Mouse (Mus musculus) CD4-positive helper T cell, adult 2 months (primary cell): ENCODE results near the gene D630003M21Rik.

ENCODE experiments used
- DNase-seq: peaks from one replicate; pipeline ENCODE4 v3.0.0-alpha.2; 2012; ENCODE audit warnings: low read depth, missing footprints, low spot score

Gene D630003M21Rik

DNA sequence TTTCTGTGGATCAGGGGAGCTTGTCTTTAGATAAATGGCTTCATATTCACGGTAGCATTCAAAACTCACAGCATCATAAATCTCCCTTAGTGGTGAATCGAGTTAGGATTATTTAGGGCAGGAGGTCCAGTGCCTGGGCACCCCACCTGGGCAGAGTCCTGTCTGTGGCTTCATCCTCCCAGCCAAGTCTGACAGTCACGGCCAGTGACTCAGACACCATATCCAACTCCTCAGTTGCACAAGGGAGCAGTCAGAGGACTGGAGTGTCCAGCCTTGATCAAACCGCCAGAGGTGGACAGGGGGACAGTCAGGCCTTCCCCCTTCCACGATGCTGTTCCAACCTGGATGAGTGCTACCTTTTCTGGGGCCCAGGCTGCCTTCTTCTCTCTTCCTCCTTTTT is 31.1 kb downstream of the D630003M21Rik start:
- no peak for DNase-seq

DNA sequence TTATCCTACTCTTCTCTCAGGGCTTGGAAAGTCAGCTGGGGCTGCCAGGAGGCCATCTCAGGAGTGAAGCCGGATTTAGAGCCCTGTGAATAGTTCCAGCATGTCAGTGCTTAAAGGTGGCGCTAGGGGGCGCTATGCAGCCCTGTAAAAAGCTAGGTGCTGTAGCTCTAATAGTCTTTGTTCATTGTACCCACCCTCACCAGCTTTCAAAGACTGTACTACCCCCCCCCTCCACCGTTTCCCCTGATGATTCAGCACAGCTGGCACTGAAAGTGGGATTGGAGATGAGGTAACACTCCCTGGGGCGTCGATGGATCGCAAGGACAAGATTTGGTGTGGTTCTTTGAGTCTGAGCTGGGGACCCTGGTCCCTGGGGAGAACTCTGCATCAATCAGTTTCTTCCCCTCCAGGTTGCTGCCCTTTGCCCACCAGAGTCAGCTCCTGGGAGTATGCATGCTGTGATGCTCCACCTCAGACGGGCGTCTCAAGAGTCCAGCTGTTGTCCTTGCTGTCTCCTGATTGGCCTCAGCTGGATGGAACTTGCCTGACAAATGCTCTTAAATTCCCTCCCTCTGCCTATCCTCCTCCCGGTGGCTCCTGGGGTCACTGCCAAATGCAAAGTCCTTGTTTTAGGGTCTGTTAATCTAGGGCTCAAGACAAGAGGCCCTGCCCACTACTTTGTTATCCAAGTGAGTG is 33.9 kb downstream of the D630003M21Rik start:
- peak; percentile 50 for DNase-seq

DNA sequence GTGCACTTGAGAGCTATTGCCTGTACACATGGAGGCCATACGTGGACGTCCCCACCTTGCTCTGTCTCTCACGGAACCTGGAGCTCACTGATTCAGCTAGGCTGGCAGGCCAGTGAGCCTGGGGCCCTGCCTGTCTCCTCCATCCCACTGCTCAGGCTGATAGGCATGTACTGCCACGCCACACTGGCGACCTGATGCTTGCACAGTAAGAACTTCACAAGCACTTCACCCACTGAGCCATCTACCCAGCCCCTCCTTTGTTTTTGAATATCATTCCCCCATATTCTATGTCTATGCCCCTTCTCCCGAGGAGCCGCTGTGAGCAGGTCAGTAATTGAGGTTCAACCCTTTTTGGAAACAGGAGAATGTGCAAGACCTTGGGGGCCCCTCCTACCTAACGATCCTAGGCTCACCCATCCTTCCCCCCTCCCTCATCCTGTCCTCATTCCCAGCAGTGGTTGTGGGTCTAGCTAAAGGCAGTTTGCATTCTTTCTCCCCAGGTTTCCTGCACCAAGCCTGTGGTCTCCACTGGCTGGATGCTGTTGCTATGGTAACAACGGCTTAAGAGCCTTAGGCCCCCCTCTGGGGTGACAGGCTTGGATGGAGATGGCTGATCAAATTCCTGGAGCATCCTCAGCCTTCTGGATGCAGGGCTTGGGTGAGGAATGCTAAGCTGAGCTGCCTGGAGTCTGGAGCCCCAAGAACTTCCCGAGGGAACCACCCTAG is 35.2 kb downstream of the D630003M21Rik start:
- DNase-seq, result no peak

DNA sequence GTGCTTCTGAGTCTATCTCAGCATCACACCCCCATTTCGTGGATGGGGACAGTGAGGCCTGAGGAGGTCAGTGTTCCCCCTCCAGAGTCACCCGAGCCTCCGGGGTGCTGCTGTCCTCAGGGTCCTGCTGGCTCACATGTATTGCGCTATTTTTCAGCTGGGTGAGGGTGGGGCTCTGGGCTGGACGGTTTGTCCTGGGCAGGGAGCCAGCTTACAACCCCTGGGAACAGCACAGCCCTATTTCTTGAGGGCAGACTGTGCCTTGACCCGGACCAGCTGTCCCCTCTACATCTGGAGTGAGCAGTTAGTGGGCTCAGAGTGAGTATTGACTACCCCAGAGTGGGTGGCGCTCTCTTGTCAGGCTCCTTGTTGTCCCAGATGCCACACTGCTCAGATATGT is 37.9 kb downstream of the D630003M21Rik start:
- no peak for DNase-seq

DNA sequence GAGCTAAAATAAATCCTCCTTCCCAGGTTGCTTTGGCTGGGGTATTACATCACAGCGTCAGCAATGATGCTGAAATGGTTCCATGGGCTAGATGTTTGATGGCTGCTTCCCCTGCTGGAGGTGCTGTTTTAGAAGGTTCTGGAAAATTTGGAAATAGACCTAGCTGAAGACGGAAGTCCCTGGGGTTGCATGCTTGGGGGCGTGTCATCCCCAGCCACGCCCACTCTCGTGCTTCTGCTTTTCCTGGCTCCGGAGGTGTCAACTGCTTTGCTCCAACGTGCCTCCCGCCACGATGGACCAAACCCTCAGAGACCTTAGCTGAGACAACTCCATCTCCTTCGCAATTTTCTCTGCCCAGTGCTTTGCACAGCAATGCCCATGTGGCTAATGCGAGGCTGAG is 39.6 kb downstream of the D630003M21Rik start:
- DNase-seq, result no peak

DNA sequence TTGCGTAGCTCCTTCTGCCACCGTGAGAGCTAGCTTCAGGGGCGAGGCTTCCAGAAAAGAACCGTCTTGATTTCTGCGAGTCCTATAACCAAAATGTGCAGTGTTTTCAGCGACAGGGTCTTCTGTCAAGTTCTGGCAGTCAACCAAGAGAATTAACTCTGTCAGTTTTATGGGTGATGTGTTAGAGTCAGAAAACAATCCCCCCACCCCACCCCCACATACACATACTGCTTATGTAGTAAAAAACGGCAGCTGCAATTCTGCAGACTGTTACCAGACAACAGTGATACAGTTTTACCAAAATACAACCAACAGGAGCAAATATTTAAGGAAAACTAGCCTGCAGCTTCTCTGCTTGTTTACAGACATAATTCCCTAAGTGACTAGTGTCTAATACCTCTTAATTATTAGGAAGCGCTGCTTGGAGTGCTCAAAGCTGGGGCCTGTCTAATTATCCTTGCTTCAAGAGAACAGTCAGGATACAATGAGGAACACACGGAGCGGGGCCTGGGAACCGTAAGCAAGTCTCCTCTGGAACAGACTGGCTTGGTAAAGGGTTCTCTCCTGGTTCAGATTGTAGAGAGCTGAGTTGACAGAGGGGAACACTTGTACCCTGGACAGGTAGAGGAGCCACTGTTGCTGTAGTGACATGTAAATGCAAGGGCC is 42.7 kb downstream of the D630003M21Rik start:
- DNase-seq, result no peak

DNA sequence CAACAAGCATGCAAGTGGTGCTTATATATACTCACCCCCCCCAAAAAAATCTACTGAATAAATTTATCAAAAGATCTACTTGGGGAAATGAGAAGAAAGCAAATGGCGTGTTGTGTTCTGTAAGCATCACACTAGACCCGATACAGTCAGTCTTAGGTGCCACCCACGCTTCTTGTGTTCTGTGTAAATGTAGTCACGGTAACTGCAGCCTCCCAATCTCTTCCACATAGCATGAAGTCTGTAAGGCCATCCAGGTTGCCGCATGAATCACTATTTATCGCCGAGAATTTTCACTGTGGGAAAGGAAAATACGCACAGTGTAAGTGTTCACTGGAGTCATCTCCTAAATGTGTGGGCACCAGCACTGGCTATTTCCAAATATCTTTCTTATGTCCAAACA is 45.8 kb downstream of the D630003M21Rik start:
- DNase-seq, result no peak

DNA sequence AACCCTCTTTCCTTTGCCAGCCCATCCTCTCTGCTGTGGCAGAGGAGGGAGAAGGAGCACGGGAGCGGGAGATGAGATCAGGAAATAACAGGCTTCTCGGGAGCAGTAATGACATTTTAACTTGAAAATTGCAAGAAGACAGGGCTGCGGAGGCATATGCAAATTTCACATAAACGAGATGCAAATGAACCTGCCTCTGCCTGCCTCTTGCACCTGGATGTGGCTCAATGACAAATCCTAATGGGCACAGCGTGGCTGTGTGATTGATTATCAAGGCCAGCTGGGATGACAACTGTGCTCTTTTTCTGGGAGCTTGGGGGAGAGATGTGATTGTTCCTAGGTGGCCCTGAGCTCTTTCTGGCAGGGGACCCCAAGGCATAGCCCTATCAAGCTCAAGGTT is 47.1 kb downstream of the D630003M21Rik start:
- DNase-seq, result no peak

DNA sequence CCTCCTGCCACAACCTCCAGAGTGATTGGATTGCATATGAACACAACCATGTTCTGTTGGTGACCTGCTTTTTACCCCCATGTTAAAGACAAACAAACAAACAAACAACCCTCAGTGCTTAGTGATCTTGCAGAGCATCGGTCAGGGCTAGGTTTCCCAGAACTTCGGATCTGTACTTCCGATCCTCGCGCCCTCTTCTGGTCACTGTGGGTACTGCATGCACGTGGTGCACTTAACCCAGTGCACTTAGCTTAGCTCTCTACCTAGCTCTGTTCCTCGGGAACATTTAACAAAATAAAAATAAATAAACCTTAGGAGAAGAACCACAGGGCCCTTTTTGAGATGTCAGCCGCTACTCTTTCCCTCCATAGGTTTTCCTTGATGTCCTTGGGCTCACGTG is 48.2 kb downstream of the D630003M21Rik start:
- DNase-seq, result peak; percentile 38

DNA sequence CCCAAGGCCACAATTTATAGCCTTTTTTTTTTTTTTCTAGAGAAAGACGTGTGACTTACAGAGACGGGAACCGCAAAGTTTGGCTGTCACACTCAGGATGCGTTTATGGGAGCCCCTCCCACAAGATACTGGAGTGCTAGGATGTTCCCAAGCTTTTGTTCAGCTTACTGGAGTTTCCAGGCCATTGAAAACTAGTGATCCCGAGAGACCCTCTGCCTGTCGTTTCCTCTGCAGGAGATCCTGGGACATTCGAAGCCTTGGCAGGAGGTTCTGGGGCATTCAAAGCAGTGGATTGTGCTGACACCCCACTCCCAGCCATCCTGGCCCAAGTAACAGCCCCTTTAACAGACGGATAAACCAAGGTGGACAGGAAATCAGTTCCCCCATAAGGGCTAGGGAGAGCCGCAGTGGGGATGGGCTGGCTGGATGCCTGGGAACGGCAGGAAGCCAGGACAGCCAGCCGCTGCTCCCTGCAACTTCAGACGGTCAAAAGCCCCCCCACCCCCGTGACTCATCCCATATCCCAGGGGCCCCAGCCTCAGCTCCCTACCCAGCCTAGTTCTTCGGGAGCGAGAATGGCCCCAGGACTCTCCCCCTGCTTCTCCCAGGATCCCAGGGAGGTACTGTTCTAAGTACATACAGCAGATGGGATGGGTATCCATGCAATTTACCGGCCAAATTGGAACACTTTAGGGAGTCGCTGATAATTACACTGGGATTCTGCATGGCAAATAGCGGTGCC is 49.5 kb downstream of the D630003M21Rik start:
- no peak for DNase-seq

DNA sequence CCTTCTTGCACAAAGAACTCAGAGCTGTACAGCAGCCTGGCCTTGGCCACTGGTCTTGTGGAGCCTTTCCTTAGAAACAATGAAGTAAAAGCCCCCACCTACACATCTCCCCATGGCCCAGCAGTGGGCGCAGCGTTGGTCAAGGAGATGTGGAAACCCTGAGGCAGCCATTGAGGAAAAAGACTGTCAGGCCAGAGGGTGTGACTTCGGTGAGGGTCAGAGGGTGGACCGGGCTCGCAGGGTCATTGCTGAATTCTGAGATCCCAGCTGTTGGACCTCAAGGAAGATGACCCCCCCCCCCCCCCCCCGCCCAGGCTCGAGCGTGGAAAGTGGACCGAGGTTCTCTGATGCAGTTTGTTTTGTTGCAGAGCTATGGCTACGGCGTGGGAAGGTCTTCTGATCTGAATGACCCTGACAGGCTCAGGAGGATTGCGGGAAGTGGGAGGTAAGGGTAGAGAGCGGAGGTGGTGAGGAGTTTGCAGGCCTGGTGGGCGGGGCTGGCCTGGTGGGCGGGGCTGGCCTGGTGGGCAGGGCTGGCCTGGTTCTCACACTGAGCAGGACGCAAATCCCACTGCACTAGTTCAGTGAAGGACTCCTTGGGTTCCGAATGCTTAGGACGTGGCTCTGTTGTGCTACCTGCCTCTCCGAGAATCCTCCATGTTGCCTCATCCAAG is 50.2 kb downstream of the D630003M21Rik start:
- DNase-seq, result peak; percentile 67

DNA sequence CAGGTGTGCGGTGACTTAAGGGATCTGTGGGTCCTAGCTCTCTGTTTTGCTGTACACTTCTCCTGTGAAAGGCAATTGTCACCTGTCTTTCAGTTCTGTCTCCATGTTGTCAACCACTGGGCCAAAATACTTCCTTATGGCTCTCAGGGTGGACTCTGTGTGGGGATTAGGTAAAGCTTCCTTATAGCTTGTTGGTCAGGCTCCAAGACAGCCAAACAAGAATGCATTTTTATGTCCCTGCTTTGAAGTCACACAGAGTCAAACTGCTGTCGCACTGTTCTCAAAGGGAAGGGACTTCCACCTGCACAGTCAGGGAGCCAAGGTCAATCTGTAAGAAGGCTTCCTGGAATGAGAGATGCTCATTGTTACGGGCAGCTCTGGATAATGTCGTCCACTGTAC is 50.9 kb downstream of the D630003M21Rik start:
- DNase-seq, result no peak

DNA sequence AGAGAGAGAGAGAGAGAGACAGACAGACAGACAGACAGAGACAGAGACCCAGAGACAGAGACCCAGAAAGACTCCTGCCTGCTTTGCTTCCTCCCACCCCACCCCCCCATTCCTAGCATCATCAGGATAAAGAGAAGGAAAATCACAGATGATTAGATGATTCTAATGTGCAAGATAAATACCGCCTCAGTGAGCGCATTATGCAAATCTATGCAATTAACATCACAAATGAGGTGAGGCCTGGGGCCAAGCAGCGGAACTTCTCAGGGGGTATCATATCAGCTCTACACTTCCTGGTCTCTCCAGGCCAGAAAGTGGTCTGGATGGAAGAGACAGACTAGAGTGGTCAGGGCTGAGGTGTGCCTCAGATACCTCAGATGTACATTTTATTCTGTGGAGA is 51.4 kb downstream of the D630003M21Rik start:
- no peak for DNase-seq

DNA sequence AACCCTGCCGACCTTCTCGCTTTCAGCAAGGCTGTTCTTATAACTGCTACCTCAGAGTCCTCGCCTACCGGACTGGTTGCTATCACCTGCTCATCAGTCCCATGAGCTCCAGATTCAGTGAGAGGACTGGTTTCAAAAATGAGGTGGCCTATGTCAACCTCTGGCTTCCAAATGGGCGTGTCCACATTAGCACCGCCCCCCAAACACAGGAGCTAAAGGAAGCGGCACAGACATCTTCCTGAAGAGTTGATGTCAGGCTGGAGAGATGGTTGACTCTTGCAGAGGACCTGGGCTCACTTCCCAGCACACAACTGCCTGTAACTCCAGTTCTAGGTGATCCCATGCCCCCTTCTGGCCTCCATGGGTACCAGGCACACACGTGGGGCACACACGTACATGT is 52.3 kb downstream of the D630003M21Rik start:
- no peak for DNase-seq

DNA sequence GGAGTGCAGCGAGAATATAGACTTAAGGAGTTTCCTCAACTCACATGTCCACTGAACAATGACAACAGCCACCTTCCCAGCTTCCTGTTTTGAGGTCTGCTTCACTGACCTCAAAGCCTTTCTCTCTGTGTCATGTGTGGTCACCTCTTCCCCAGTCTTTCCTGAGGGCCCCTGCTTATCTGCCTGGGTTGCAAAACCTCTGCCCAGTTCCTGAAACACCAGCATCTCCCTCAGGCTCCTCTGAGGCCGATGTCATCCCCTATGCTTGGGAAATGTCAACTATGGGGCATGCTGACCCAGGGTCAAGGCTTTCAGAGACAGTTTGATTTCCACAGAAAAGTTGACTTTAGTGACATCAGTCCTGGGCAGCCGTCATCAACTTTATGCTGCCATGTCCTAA is 53.6 kb downstream of the D630003M21Rik start:
- no peak for DNase-seq

DNA sequence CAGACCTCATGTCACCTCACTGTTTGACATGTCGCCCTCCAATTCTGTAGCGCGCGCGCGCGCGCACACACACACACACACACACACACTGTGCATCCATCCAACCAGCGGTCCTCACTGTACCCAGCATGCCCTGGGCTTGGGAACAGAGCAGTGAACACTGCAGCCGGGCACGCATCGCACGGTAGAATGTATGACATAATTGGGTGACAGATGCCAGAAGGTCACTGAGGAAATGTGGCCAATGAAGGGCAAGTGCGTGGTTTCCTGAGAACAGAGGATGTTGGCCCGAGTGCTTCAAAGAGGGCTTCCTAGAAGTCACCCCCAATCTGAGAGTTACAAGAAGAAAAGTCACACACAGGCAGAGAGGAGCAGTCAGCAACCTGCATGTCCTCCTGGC is 54.1 kb downstream of the D630003M21Rik start:
- peak; percentile 46 for DNase-seq

DNA sequence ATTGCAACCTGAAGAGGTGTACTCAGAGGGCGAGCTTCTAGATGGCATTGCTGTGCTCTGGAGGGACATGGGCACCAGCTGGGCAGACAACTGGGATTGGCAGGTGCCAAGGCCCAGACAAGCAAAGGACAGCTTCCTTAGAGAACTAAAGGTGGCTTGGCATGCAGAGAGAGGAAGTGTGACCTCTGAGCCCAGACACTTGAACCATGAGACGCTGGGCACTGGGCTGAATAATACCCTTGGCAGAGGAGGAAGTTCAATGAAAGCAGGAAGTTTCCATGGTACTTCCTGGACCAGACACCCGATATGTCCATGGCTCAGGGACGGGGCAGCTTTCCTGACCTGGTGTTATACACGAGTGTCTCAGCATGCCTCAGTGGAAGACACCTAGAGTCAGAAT is 54.6 kb downstream of the D630003M21Rik start:
- DNase-seq, result no peak

DNA sequence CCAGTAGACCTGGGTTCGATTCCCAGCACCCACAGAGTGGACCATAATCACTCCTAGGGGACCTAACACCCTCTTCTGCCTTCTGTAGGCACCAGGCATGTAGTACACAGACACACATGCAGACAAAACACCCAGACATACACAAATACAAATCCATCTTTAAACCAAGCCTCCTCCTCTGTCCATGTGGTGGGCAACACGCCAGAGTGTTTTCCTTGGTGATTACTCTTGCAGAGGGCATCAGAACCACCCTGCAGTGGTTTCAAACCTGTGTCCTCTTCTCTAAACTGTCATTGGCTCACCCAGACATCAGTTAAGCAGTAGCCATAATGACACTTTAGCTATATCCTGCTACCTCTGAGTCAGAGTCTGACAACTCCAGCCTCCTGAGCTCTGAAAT is 58.6 kb downstream of the D630003M21Rik start:
- no peak for DNase-seq

DNA sequence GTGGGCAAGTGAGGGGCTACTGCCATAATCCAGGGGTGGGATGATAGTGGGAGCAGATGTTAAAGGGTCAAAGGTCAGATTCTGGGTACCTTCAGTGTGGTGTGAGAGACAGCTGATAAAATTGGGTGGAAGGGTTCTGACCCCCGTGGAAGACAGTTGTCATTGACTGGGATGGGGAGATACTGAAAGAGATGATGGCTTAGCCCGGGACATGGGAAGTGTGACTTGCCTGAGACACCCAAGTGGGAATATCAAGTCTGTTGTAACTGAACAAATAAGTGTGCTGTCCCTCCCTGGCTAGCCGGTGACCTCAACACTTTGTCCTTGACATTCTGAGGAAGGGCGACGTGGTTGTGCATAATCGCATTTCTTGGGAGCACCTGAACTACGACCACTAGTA is 59.3 kb downstream of the D630003M21Rik start:
- DNase-seq, result no peak

DNA sequence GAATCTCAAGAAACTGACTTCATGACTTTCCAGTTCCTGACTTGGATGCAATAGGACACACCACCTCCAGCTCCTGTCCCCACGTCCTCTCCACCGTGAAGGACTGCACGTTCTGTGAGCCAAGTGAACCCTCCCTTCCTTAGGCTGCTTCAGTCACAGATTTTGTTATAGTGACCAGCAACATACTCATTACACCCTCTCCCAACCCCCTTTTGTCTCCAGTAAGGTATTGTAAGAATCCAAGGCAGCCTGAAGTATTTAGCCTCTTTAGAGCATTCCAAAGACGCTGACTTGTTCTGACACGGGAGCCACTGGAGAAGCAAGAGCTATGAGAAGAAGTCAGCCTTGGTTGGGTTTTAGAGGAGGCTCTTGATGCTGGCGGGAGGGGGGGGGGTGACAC is 59.7 kb downstream of the D630003M21Rik start:
- no peak for DNase-seq

DNA sequence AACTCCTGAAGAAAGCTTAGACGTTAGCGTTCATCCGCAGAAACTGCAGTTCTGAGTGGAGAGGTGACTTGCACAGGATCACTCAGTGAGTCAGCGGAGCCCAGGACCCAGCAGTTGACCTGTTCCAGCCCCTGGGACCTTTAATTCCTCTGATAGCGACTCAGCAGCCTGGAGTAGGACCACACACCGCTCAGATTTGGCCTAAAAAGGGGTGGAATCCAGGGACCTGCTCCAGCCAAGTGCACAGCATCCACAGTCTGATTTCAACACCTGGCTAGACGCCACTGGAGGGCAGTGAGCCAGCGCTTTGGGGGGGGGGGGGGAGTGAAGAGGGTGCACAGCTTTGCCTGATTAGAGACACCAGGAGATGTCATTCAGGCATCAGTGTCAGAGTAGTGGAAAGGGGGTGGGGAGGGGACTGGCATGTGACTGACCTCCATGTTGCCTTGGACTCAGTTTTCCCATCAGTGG is 60.2 kb downstream of the D630003M21Rik start:
- DNase-seq, result no peak
